Mouse (Mus musculus): ENCODE data around the gene Pate4. TPM values are rescaled to one million over a fixed set of nuclear protein-coding genes. Genes with fewer than 3 reads are reported as not detected.
A peak's percentile ranks its signal among the peaks of the same experiment; 100 is the strongest.

Pate4 gene
- polyA plus RNA-seq, 1 experiment: not detected

GRCm38 (mm10) chr9:35558257-35559008 lies 53.3 kb downstream of the Pate4 start, which contains the start of the genes Ddx25 and Pus3:
Gene Ddx25 (minus strand): TSS chr9:35558528.
Gene Pus3 (plus strand): TSS chr9:35558595.
- TF ChIP-seq CTCF (IDR thresholded peaks at IDR 0.05; ENCODE audit: control insufficient read depth, insufficient read depth, low read length) (no peak), POLR2A (IDR thresholded peaks at IDR 0.05; ENCODE audit: borderline replicate concordance, control insufficient read depth, low read depth, low read length) (no peak)
- no peaks in the 10 kb centered on the region for H3K4me1 ChIP-seq (ENCODE audit: control insufficient read depth, insufficient read depth, low read length)
- peak within 1 kb of the TSS; percentile 81 for H3K4me3 ChIP-seq (replicated peaks; ENCODE audit: control insufficient read depth, low read depth, low read length)
- WGBS: 2% methylated on average over 58 of the region's 59 CpGs
- H3K27ac ChIP-seq (ENCODE audit: control insufficient read depth, insufficient read depth, low read depth, low read length, poor library complexity): no peak within 1 kb of the TSS

Other genes starting within 250 kb of the Pate4 start
- 0.66 and 2.8 TPM in 2 replicates for gene Cdon, start 190.8 kb downstream of the Pate4 start, polyA plus RNA-seq (2011; ENCODE audit: insufficient read depth, insufficient read length, low replicate concordance, missing spikeins)
- not detected in 2 replicates for gene Gm1113, start 93.7 kb downstream of the Pate4 start, polyA plus RNA-seq (2011; ENCODE audit: insufficient read depth, insufficient read length, low replicate concordance, missing spikeins)
- gene Ddx25, start 53.4 kb downstream of the Pate4 start, polyA plus RNA-seq (2011; ENCODE audit: insufficient read depth, insufficient read length, low replicate concordance, missing spikeins): 0.18 TPM in 1 of 2 replicates, not detected in the other
- 6.1 and 9.4 TPM in 2 replicates for gene Pus3, start 53.3 kb downstream of the Pate4 start, polyA plus RNA-seq (2011; ENCODE audit: insufficient read depth, insufficient read length, low replicate concordance, missing spikeins)
- 0.57 TPM in 1 of 2 replicates, not detected in the other for gene Pate2, start 41.7 kb downstream of the Pate4 start, polyA plus RNA-seq (2011; ENCODE audit: insufficient read depth, insufficient read length, low replicate concordance, missing spikeins)
- 14.7 and 21.1 TPM in 2 replicates for gene Hyls1, start 41.5 kb downstream of the Pate4 start, polyA plus RNA-seq (2011; ENCODE audit: insufficient read depth, insufficient read length, low replicate concordance, missing spikeins)
- not detected in 2 replicates for gene Pate3, start 36.3 kb upstream of the Pate4 start, polyA plus RNA-seq (2011; ENCODE audit: insufficient read depth, insufficient read length, low replicate concordance, missing spikeins)
- gene Pate1, start 75.4 kb upstream of the Pate4 start, polyA plus RNA-seq (2011; ENCODE audit: insufficient read depth, insufficient read length, low replicate concordance, missing spikeins): not detected in 2 replicates
- not detected in 2 replicates for gene Gm17677, start 129.1 kb upstream of the Pate4 start, polyA plus RNA-seq (2011; ENCODE audit: insufficient read depth, insufficient read length, low replicate concordance, missing spikeins)
- gene Gm17727, start 166.2 kb upstream of the Pate4 start, polyA plus RNA-seq (2011; ENCODE audit: insufficient read depth, insufficient read length, low replicate concordance, missing spikeins): not detected in 2 replicates
- not detected in 2 replicates for gene Gm27235, start 178.2 kb upstream of the Pate4 start, polyA plus RNA-seq (2011; ENCODE audit: insufficient read depth, insufficient read length, low replicate concordance, missing spikeins)
- not detected in 2 replicates for gene D730048I06Rik, start 178.2 kb upstream of the Pate4 start, polyA plus RNA-seq (2011; ENCODE audit: insufficient read depth, insufficient read length, low replicate concordance, missing spikeins)
- gene 9230110F15Rik, start 232.2 kb upstream of the Pate4 start, polyA plus RNA-seq (2011; ENCODE audit: insufficient read depth, insufficient read length, low replicate concordance, missing spikeins): not detected in 2 replicates

Measured in bone marrow, adult 2 months (tissue).